Mouse (Mus musculus) CD4-positive, CD25-positive, alpha-beta regulatory T cell, adult 2 months (primary cell): ENCODE measurements around the gene Mcoln2.

Experiments
- DNase-seq: peaks from one replicate; pipeline ENCODE4 v3.0.0-alpha.2; 2012; ENCODE audit warnings: low read depth, low spot score

Mcoln2 gene

DNA sequence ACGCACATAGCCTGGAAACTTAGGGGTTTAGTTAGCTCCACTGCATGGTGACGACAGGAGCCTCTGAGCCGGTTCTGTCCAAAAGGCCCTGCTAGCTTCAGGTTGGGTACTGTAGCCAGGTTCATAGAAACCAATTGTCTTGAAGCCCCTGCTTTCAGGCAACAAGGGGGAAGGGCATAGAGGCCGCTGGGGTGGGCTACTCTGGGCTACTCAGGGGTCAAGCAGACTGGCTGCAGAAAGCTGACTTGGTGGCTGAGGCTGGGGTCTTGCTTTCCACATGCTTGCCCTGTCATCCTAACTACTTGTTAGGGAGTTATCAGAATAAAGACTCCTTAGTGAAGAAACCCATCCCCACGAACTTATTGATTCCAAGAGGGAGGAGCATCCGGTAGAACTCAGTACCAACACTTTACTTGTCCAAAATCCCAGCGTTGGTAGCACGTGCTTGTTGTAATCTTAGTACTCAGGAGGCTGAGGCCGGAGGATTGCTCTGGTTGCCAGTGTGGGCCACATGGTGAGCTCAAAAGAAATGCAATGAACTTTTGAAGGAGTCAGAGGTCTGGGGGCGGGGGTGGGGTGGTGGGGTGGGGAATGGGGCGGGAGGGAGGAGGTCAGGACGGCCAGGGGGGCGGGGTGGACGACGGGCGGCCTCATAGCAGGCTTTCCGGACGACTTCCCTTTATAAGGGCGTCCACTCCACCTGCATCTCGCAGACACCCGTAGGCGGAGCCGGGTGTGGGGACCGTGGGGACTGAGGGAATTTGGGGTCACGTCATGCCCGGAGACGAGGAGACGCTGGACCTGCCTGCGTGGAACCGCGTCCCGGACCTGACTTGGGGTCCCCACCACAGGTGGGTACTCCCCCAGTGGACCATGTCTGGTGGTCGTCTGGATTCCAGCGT, at the start of gene Mcoln2:
TSS of gene Mcoln2 (plus strand) at position 678 of the 902 bp plus-strand sequence.
- DNase-seq: peak; percentile 46

DNA sequence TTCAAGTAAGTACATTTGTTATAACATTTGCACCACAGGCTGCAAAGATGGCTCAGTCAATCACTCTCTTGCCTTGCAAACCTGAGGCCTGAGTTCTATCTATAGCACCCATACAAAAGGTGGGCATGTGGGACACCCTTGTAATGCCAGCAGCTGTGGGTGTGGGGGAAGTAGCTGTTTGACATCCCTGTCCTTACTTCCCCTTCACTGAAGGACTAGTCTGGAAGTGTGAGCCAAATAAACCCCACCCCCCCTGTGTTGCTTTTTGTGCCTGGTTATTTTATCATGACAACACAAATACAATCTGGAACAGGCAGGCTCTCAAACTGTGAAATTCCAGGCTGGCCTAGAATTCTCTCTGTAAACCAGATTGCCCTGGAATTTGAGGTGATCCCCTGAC, 49.7 kb upstream of the Mcoln2 start:
- no peak for DNase-seq

DNA sequence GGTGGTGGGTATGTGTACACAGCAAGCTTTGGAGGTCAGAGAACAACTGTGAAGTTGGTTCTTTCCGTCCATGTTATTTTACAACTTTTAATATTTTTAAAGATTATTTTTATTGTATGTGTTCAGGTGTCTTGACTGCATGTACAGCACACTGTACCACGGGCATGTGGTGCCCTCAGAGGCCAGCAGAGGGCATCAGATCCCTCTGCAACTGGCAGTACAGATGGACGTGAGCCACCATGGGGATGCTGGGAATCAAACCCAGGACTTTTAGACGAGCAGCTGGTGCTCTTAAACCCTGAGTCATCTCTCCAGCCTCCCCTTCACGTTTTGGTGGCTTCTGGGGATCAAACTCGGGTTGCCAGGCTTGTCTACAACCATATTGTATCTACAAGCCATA, 47.6 kb upstream of the Mcoln2 start:
- peak; percentile 69 for DNase-seq

DNA sequence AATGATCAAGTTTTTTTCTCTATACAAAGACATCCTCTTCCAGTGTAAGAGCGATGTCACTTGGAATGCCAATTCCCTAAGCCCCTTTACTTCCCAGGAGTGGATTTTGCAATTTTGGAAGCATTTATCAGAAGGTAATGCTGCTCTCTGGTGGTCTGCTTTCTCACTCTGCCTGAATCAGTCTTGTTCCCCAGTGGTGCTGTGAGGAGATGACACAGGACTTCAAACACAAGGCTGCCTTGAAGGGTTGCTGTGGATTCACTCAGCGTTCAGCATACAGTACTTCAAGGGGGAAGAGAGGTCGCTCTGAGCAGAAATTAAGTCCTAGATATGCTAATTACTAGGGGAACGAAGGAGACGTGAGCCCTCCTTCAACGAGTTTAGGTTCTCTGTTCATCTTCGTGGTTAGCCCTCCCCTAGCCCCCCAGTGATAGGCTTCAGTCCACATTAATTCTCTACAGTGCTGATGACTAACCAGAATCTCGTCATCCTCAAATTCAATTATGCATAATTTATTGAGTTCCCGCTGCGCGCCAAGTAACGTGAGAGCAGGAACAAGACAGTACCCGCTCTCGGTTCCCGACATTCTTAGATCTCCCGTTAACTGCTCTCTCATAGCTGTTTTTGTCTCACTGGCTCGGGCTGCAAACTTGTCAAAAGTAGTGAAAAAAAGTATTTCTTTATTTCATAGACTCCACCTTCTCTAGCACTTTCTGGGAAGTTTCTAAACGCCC, 42.4 kb upstream of the Mcoln2 start:
- DNase-seq: peak; percentile 25

DNA sequence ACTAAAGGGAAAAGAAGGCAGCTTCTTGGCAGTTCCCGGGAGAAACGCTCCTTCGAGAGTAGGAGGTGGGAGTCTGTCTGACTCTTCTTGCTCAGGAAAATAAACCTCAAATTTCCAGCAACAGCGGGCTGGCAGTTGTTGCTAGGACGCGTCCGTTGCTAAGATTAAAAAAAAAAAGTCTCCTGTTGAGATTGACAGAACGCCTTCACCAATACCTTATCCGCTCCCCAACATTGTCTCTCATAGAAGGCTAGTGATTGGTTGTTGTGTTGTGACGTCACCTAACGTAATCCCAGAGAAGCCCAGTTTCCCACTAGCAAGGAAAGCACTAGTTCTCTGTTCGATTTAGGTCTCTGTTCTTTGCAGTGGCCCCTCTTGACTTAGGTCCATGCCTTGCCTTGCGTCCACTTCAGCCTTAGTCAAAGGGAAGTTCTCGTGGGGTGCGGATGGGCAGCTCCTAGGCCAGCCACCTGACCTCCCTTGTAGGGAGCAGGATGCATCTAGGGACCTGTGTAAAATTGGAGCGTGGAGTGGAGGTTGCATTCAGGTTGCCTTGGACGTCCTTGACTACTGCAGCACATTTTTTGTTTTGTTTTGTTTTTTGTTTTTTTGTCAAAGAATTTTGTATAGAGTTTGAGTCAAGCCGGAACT, 41.6 kb upstream of the Mcoln2 start, which contains the start of gene Wdr63:
TSS of gene Wdr63 (minus strand) at position 210 of the 651 bp plus-strand sequence.
- DNase-seq: peak; percentile 85

DNA sequence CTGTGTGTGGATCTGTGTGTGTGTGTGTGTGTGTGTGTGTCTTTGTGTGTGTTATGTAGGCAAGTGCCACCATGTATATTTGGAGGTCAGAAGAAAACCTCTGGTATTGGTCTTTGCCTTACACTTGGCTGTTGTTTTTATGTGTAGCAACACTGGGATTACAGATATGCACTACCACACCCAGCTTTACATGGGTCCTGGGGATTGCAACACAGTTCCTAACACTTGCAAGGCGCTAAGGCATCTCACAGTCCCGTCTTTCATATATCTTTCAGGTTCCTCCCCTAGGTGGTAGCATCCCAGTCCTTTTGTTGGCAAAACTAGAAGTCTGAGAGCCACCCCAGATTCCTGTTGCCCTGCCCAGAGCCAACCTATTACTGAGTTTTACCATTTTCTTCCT, 40.7 kb upstream of the Mcoln2 start:
- DNase-seq: no peak

DNA sequence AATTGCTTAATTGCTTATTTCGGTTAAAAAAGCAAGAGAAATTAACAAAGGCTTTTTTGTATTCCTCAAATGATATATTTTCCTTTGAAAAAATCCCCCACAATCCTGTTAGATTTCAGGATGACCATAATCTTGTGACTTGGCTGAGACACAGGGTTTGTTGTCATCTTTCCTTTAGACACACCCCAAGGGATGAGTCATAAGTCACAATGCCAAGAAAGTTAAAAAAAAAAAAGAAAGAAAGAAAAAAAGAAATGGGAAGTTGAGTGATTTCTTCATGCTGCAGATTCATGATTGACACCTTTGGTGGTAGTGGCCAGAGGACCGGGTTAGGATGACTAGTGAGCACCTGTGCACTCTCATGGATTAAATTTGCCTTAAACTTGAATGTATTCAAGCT, 39.3 kb upstream of the Mcoln2 start:
- no peak for DNase-seq

DNA sequence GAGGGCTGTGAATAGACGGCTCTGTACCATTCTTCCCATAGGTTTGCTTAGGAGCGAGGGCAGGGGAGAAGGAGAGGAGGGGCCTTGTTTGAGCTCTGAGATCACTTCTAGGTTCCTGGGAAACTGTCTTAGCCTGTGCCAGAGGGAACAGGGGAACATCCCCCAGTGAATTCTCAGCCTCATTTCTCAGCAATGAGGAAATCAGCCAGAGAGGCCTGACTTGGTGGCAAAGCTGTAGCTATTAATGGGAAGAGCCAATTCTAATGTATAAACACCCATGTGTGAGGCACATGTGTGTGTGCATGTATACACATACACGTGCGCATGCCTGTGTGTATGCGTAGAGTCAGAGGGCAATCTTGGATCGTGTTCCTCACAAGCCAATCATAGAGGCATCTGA, 38.7 kb upstream of the Mcoln2 start:
- no peak for DNase-seq

DNA sequence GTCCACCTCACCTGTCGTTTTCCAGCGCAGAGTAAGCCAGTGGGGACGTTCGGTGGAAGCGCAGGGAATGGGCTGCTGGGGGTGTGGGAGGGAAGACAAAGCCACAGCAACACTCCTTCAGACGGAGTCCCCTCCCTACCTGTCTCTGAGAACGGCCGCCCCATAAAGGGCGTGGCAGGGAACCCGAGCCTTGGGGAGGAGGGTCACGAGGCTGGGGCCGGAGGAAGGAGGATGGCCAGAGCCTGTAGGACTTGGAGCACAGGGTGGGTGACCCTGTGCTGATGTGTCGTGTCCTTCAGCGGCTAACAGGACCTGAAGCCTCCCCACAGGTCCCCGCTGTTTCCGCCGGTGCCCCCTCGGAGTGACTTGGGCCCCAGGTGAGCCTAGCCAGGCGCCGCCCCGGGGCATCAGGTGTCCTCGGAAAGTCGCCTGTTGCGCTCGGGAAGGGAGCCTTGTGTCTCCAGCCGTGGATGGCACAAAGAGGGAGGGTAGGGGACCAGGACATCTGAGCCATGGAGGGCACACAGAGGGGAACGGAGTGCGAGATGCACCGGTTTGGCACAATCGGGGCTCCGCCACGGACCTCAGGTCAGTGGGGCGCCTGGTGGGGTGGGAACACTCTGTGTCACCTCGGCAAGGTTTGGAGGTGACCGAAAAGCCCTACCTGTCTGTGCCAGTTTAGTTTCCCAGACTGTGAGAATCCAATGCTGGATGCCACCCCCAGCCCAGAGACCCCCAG, 32.2 kb upstream of the Mcoln2 start, which contains the start of gene Mcoln3:
TSS of gene Mcoln3 (plus strand) at position 193 of the 739 bp plus-strand sequence.
- DNase-seq: no peak

DNA sequence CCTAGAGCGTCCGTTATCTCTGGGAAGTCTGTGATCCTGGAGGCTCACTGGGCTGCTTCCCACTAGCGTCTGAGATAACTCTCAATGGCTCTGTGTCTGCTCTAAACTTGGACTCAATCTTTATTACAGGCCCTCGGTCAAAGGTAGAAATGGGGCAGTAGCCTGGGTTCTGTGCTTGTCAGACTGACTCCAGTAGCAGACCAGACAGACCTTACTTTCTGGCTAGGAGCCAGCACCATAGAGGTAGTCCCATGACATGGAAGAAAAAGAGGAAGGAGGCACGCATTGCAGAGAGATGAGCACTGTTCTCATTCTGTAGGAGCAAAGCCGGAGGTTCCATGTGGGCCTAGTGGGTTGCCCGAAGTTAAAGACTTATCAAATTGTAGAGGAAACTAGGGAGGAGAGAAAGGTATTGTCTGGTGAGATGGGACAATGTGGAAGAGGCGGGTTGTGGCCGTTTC, 31.6 kb upstream of the Mcoln2 start:
- no peak for DNase-seq

DNA sequence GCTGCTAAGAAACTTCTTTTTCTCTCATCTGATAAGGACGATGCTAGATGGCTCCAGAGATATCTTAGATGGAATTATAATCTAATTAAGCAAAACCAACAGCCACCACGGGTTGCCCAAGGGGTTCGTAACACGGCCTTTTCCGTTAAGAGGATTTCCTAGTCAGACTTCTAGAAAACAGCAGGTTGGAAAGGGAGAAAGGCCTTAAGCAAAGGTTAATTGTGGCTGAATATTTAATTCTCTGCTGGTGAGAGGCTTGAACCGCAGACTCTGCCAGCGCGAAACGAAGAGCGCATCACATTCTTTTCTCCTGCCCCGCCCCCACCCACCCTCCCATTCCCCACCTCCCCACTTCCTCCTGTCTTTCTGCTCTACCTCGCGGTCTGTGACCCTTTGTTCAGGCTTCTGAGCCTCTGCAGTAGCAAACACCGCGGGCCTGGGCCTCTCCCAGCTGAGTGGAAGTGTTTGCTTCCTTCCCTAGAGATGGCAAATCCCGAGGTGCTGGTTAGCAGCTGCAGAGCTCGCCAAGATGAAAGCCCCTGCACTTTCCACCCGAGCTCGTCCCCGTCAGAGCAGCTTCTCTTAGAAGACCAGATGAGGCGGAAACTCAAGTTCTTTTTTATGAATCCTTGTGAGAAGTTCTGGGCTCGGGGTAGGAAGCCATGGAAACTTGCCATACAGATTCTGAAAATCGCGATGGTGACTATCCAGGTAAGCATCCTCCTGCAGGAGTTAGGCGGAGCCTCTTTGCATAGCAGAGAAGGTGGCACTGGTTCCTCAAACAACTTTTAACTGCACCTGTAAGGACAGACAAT, 28.1 kb upstream of the Mcoln2 start:
- peak; percentile 64 for DNase-seq

DNA sequence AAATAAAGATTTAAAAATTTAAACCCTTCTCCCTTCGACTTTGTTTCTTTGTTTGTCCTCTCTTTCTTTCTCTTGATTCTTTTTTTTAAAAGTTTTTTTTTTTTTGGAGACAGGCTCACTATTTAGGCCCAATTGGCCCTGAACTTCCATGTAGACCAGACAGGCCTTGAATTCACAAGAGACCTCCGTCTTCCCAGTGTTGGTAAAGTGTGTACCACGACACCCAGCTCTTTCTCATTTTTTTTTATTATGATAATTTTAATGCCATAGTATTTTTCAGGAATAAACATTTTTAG, 27.6 kb upstream of the Mcoln2 start:
- DNase-seq: no peak

DNA sequence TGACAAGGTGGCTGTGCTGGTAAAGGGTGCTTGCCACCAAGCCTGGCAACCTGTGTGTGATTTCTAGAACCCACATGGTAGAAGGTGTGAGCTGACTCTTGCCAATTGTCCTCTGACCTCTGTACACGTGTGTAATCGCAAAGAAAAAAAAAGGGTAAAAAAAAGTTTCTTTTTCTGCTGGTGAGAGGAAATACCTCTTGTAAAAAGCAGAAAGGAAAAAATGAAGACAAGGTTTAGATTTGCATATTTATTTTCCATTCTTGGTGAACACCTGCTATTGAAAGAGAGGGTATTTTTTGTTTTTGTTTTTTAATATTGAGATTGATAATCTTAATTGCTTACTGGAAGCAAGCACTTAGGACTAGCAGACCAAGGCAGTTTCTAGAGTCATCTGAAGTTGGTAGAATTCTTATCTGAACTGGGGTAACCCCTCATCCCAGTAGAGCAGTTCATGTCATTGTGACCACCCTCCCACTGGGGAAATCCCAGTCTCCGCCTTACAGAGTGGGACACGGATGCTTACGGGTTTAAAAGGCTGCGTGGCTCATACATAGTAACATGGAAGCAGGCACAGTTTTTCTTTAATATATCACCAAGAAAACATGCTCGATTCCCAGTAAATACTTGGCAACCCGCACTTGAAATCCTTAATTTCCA, 26.7 kb upstream of the Mcoln2 start:
- DNase-seq: peak; percentile 64

DNA sequence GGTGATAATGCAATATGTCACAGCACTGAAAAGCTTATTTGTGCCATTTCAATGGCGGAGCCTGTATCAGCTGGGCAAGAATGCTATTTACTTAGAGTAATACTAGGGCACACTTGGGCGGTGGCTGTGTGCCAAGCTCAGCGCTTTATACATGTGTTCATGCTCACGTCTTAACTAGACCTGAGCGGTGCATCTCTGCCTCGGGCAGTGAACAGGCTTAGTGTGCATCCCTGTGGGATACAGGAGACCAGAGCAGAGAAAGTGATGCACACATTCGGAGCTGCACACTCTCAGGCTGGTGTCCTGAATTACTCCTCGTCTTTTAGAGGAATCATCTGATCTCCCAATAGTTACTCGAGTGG, 26.2 kb upstream of the Mcoln2 start:
- peak; percentile 37 for DNase-seq

DNA sequence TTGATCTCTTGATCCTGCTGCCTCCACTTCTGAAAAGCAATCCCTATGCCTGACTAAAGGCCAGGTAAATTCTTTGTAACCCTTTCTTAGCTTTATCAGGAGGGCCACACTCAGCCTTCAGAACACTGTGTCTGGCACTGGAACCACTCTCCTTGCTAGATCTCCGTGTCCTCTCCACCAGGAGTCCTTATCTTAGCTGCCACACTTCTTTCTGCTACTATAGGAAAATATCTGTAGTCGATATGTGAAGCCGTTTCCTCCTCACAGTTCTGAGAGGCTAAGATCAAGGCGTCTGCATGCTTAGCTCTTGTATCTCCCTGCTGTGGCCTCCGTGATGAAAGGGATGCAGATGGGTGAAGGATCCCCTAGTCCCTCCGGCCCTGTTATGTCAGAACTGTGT, 22.4 kb upstream of the Mcoln2 start:
- DNase-seq: no peak

DNA sequence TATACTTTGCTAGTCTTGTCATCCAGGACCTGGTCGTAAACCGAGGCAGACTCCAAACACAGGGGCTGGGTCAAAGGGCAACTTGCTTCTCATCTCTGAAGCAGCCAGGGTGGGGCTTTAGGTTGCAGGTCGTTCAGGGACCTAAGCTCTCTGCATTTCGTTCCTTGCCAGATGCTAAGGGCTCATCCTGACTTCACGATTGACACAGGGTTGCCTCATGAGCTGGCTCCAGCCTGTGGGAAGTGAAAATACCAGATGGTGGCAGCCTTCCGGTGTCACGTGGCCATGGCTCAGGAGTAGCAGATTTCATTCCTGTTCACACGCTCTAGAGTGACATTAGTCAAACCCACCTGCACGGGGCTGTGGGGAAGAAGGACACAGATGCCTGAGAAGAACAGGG, 14.8 kb upstream of the Mcoln2 start:
- no peak for DNase-seq

DNA sequence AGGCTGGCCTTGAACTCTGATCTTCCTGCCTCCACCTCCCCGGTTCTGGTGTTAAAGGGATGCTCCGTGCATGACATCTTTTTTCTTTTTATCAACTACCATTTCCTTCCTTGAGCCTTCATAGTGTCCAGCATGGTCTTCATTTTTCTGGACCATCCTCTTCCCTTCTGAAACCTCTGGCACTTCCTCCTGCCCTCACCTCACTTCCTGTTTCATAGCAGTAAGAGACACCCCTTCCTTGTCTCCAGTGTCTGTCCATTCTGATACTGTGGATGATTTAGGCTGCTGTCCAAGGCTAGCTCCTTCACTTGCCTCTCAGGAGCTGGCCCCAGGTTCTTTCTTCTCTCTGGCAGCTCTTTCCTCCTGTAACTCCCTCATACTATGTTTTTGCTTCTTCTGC, 14.2 kb upstream of the Mcoln2 start:
- no peak for DNase-seq

DNA sequence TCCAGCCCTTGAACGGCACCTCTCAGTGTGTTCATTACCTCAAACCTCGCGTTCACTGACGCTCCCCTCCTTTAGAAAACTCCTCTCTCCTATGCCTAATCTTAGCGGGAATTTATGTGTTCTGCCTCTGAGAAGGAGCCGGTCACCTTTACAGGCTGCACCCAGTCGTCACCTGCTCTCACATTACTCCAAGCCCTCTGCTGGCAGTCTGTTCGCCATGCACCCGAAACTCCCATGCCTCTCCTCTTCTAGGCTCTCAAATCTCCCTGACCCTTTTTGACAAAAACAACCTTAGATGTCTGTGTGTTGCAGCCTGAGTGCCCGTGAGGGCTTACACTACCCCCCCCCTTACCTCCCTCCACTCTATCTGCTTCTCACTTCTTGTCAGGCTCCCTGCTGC, 13.2 kb upstream of the Mcoln2 start:
- peak; percentile 32 for DNase-seq

DNA sequence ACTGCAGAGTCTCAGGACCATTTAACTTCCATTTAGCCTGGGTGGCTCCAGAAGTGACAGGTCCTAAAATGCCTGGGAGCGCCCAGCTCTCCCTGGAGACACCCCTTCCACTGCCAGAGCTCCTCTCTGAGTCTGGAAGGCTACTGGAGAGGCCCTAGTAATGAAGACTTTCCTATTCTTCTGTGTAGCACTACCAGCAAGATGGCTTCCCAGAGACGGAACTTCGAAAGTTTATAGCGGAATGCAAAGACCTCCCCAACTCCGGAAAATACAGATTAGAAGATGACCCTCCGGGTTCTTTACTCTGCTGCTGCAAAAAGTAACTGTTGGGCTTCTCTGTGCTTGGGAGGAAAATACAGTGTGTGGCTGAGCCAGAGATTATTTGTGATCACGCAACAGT, 9.4 kb upstream of the Mcoln2 start:
- no peak for DNase-seq

DNA sequence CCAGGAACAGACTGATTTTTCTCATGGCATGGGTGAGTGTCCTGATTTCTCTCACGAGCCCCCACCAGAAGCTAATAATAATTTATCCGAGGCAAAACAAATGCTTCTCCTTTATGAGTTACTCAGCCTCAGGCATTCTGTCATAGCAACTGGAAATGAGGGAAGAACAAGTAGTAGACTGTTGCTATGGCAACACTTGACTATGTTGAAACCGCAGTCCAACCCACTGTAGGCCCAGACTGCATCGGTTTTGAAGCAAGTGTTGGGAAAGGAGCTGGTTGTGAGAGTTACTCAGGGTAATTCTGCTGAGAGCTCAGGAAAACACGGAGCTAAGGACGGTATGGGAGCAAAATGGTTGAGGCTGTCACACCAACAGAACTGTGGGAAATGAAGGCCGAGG, 7.1 kb upstream of the Mcoln2 start:
- DNase-seq: no peak
